Mouse (Mus musculus): ENCODE results near the gene Olfr1340. TPM values are rescaled to one million over a fixed set of nuclear protein-coding genes. Genes with fewer than 3 reads are reported as not detected.

The Olfr1340 gene
- not detected in 2 replicates for polyA plus RNA-seq (2015; fragmentation: Nextera tagmentation; extraction: Ambion mirVana)

DNA sequence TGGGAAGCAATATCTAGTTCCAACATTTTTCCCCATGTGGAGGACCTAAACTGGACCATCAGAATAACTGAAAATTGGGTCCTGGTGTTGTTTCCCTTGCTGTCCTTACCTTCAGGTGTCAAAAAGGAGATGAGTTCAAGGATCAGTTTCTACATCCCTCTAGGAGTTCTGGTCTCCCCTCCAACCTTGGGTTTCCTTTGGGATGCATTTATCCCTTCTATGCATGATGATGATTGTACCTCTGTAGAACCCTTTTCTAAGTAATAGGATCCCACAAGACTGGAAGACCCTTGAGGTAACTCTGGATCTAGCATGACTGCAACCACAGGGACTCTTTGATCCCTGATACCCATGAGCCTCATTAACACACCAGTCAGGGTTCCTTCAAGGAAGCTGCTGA lies at the start of gene Olfr1340:
Olfr1340 (plus strand) TSS at position 301 of the 400 bp plus-strand sequence.
- Histone ChIP-seq H3K4me2 (ENCODE audit: low read length) (no peak within 1 kb of the TSS), H3K27me3 (ENCODE audit: control insufficient read depth, insufficient read depth, low read depth, low read length) (no peaks in the 10 kb centered on the region), H3K4me1 (ENCODE audit: control insufficient read depth, insufficient read depth, low read length) (no peaks in the 10 kb centered on the region), H3K36me3 (ENCODE audit: control insufficient read depth, insufficient read depth, low read length) (no peaks in the 10 kb centered on the region), H3K4me3 (ENCODE audit: low read depth, low read length) (no peak within 1 kb of the TSS), H3K9me3 (replicated peaks; ENCODE audit: control insufficient read depth, low read length, poor library complexity, severe bottlenecking) (no peaks in the 10 kb centered on the region), H3K27ac (ENCODE audit: low read length) (no peak within 1 kb of the TSS), H3K9ac (ENCODE audit: low read depth, low read length) (no peak within 1 kb of the TSS)
- no peak for ATAC-seq

DNA sequence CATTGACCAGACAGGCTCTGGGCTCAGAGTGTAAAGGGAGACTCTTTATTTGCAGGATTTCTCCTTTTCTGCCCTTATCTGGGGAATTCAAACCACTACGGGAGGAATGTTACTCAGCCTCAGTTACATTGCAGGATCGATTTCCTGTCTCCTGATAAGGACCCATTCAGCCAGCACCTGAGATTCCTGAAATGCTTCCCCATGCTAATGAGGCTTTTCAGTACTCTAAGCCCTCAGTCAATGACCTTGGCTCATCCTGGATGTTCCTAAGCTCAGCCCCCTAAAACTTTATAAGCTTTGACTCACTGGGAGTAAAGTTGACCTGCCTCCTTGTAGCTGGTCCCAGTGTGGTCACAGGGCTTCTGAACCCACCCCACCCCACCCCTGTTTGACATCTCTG lies 32.9 kb upstream of the Olfr1340 start:
- H3K4me3 ChIP-seq (ENCODE audit: low read depth, low read length) = no peak overlapping the region
- ATAC-seq = no peak
- WGBS = 80% methylated on average over 2 of the region's 2 CpGs

DNA sequence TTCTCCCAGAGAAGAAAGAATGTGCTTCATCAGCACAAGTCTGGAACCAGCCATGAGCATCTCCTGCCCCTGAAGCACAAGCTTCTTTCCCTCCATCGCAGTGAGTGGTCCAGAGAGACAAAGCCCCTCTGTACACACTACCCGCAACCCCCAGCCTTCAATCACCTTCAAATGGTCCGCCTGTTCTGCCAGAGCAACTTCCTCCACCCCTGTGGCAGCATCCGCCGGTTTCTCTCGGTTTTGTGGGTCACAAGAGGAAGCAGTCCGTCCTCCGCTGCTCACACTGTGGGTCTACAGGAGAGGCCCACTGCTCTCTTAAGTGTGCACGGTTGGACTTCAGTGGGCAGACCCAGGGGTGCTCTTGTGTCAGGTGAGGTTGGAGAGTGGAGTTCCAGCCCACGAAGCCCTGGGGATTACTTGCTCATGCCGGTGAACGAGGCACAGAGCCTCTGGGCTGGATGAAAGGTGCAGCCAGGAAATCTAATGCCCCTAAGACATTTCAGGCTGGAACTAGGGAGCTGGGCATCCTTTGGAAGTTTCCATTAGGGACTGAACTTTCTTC lies 27.4 kb upstream of the Olfr1340 start, which contains the start of gene Olfr1342:
Olfr1342 (minus strand) TSS at position 345 of the 562 bp plus-strand sequence.
- Histone ChIP-seq H3K27me3 (ENCODE audit: control insufficient read depth, insufficient read depth, low read depth, low read length) (no peaks in the 10 kb centered on the region), H3K9ac (ENCODE audit: low read depth, low read length) (no peak within 1 kb of the TSS), H3K4me1 (ENCODE audit: control insufficient read depth, insufficient read depth, low read length) (no peaks in the 10 kb centered on the region), H3K27ac (ENCODE audit: low read length) (no peak within 1 kb of the TSS), H3K4me2 (ENCODE audit: low read length) (no peak within 1 kb of the TSS), H3K9me3 (replicated peaks; ENCODE audit: control insufficient read depth, low read length, poor library complexity, severe bottlenecking) (no peaks in the 10 kb centered on the region), H3K4me3 (ENCODE audit: low read depth, low read length) (no peak within 1 kb of the TSS), H3K36me3 (ENCODE audit: control insufficient read depth, insufficient read depth, low read length) (no peaks in the 10 kb centered on the region)
- 57% methylated on average over 12 of the region's 12 CpGs for WGBS
- ATAC-seq = no peak

More for the DNA sequence above, 32.9 kb upstream of the Olfr1340 start:
- Histone ChIP-seq H3K4me2 (ENCODE audit: low read length) (no peak overlapping the region), H3K9me3 (replicated peaks; ENCODE audit: control insufficient read depth, low read length, poor library complexity, severe bottlenecking) (no peaks in the 10 kb centered on the region), H3K27ac (ENCODE audit: low read length) (no peak overlapping the region), H3K36me3 (ENCODE audit: control insufficient read depth, insufficient read depth, low read length) (no peaks in the 10 kb centered on the region), H3K27me3 (ENCODE audit: control insufficient read depth, insufficient read depth, low read depth, low read length) (no peaks in the 10 kb centered on the region), H3K4me1 (ENCODE audit: control insufficient read depth, insufficient read depth, low read length) (no peaks in the 10 kb centered on the region), H3K9ac (ENCODE audit: low read depth, low read length) (no peak overlapping the region)

DNA sequence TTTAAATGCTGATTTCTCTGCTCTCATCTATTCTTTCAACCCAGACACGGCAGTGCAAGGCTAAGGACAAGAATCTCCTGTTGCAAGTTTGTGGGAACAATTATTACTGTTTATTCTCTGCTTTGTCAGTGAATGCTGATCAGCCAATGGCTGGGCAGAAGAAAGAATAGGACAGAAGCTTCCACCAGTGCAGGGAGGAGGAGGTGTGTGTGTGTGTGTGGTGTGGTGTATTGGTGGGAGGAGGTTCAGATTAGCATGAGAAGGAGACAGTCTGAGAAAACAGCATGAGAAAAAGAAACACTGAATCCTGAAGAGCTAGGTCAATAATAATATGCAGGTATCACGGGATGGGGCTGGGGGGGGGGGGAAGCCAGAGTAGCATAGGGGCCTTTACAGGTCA lies 26.1 kb upstream of the Olfr1340 start:
- H3K4me2 ChIP-seq (ENCODE audit: low read length) = no peak overlapping the region
- no peaks in the 10 kb centered on the region for H3K4me1 ChIP-seq (ENCODE audit: control insufficient read depth, insufficient read depth, low read length)
- no peak overlapping the region for H3K27ac ChIP-seq (ENCODE audit: low read length)
- 17% methylated on average over 2 of the region's 2 CpGs for WGBS
- ATAC-seq = no peak
- H3K9ac ChIP-seq (ENCODE audit: low read depth, low read length) = no peak overlapping the region
- no peaks in the 10 kb centered on the region for H3K36me3 ChIP-seq (ENCODE audit: control insufficient read depth, insufficient read depth, low read length)
- no peaks in the 10 kb centered on the region for H3K27me3 ChIP-seq (ENCODE audit: control insufficient read depth, insufficient read depth, low read depth, low read length)
- no peak overlapping the region for H3K4me3 ChIP-seq (ENCODE audit: low read depth, low read length)
- H3K9me3 ChIP-seq (replicated peaks; ENCODE audit: control insufficient read depth, low read length, poor library complexity, severe bottlenecking) = no peaks in the 10 kb centered on the region

DNA sequence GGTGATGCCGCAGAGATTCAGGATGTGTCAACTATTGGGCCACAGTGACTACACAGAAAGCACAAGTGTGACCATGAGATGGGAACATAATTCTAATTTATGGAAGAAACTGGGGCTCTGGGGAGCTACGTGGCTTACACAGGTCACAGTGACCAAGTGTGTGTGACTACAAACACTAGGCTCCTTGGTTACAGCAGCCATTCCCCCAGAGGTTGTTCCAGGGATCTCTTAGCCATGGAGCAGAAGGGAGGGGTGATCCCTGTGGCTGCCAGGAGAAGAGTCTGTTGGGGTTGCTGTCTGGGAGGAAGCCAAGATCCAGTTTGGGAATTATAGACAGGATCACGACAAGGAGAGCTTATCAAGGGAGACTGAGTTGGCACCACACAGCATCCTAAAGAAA lies 16.7 kb upstream of the Olfr1340 start, which contains the start of gene Olfr1341:
Olfr1341 (plus strand) TSS at position 301 of the 400 bp plus-strand sequence.
- Histone ChIP-seq H3K9me3 (replicated peaks; ENCODE audit: control insufficient read depth, low read length, poor library complexity, severe bottlenecking) (no peaks in the 10 kb centered on the region), H3K27me3 (ENCODE audit: control insufficient read depth, insufficient read depth, low read depth, low read length) (no peaks in the 10 kb centered on the region), H3K9ac (ENCODE audit: low read depth, low read length) (no peak within 1 kb of the TSS), H3K4me3 (ENCODE audit: low read depth, low read length) (no peak within 1 kb of the TSS), H3K27ac (ENCODE audit: low read length) (no peak within 1 kb of the TSS), H3K4me1 (ENCODE audit: control insufficient read depth, insufficient read depth, low read length) (no peaks in the 10 kb centered on the region), H3K36me3 (ENCODE audit: control insufficient read depth, insufficient read depth, low read length) (no peaks in the 10 kb centered on the region), H3K4me2 (ENCODE audit: low read length) (no peak within 1 kb of the TSS)
- 84% methylated on average over 3 of the region's 3 CpGs for WGBS
- ATAC-seq = no peak

DNA sequence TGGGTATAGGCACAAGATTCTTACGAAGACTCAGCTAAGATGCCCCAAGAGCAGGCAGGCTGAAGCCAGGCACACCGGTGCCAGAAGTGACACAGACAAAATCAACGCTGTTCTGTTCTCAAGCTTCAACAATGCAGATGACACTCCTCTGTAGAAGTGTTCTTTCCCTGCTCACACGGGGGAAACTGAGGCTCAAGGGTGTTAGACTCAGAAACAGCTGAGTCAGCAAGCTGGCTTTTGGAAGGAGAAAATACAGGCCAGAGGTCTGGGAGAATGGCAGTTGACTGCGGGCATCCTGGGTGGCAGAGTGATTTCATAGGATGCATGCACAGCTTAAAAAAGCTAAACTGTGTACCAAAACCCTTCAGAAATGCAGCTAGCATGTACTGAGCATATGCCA lies 11.9 kb upstream of the Olfr1340 start:
- H3K9ac ChIP-seq (ENCODE audit: low read depth, low read length) = no peak overlapping the region
- no peaks in the 10 kb centered on the region for H3K27me3 ChIP-seq (ENCODE audit: control insufficient read depth, insufficient read depth, low read depth, low read length)
- no peaks in the 10 kb centered on the region for H3K36me3 ChIP-seq (ENCODE audit: control insufficient read depth, insufficient read depth, low read length)
- H3K4me3 ChIP-seq (ENCODE audit: low read depth, low read length) = no peak overlapping the region
- ATAC-seq = no peak
- H3K27ac ChIP-seq (ENCODE audit: low read length) = no peak overlapping the region
- H3K4me1 ChIP-seq (ENCODE audit: control insufficient read depth, insufficient read depth, low read length) = no peaks in the 10 kb centered on the region
- H3K9me3 ChIP-seq (replicated peaks; ENCODE audit: control insufficient read depth, low read length, poor library complexity, severe bottlenecking) = no peaks in the 10 kb centered on the region
- H3K4me2 ChIP-seq (ENCODE audit: low read length) = no peak overlapping the region
- WGBS = 85% methylated on average over 5 of the region's 5 CpGs

DNA sequence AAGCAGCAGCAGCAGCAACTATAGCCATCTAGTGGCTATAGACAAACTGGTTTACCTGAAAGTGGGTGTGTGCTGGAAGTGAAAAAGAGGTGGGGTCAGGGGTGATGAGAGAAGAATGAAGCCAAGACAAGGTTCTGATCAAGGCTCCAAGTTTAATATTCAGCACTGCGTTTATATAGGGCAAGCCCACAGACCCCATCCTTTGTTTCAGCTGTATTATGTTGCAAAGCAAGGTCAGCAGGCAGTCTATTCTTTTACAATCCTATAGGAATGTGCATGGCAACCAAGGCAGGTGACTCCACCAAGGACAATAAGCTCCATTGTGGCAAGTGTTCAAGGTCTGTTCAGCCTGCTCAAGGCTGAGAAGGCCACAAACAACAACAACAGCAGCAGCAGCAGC lies 8.3 kb upstream of the Olfr1340 start:
- no peak for ATAC-seq
- no peak overlapping the region for H3K27ac ChIP-seq (ENCODE audit: low read length)
- H3K9me3 ChIP-seq (replicated peaks; ENCODE audit: control insufficient read depth, low read length, poor library complexity, severe bottlenecking) = no peaks in the 10 kb centered on the region
- no peaks in the 10 kb centered on the region for H3K4me1 ChIP-seq (ENCODE audit: control insufficient read depth, insufficient read depth, low read length)
- no peak overlapping the region for H3K9ac ChIP-seq (ENCODE audit: low read depth, low read length)
- no peaks in the 10 kb centered on the region for H3K27me3 ChIP-seq (ENCODE audit: control insufficient read depth, insufficient read depth, low read depth, low read length)
- no peak overlapping the region for H3K4me2 ChIP-seq (ENCODE audit: low read length)
- H3K4me3 ChIP-seq (ENCODE audit: low read depth, low read length) = no peak overlapping the region
- WGBS = 26% methylated on average over 1 of the region's 1 CpGs
- no peaks in the 10 kb centered on the region for H3K36me3 ChIP-seq (ENCODE audit: control insufficient read depth, insufficient read depth, low read length)

DNA sequence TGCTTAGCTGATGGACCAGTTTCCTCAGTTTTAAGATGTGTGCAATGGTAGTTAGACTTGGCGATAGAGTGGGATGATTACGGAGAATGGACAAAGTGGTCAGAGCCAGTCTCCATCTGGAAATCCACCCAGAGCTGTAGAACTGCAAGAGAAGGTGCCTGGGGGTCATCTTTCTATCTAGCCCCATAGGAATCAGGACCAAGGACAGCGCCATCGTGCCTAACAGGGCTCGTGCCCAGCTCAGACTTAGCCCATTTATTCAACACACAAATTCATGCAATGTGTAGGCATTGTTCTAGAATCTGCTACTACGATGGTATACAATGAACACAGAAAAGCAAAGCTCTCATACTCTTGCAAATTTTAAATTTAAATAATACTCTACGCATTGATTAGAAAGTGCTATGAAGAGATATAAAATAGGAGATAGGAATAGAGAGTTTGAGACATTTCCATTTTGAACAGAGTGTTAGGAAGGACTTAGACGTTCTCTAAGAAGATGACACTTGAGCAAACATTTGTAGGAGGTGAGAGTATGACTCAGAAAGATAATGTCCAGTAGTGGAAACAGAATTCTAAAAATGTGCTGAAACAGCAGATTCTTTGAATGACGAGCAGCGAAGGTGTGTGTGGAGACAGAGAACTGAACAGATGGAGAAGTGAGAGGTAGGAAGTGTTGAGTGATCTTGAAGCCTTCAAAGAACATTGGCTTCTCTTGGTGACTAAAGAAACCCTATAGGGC lies 2.0 kb downstream of the Olfr1340 start:
- WGBS = 56% methylated on average over 10 of the region's 10 CpGs
- H3K9me3 ChIP-seq (replicated peaks; ENCODE audit: control insufficient read depth, low read length, poor library complexity, severe bottlenecking) = no peaks in the 10 kb centered on the region
- no peaks in the 10 kb centered on the region for H3K36me3 ChIP-seq (ENCODE audit: control insufficient read depth, insufficient read depth, low read length)
- no peak overlapping the region for H3K9ac ChIP-seq (ENCODE audit: low read depth, low read length)
- no peak overlapping the region for H3K4me2 ChIP-seq (ENCODE audit: low read length)
- no peak for ATAC-seq
- no peak overlapping the region for H3K27ac ChIP-seq (ENCODE audit: low read length)
- H3K27me3 ChIP-seq (ENCODE audit: control insufficient read depth, insufficient read depth, low read depth, low read length) = no peaks in the 10 kb centered on the region
- H3K4me1 ChIP-seq (ENCODE audit: control insufficient read depth, insufficient read depth, low read length) = no peaks in the 10 kb centered on the region
- no peak overlapping the region for H3K4me3 ChIP-seq (ENCODE audit: low read depth, low read length)

DNA sequence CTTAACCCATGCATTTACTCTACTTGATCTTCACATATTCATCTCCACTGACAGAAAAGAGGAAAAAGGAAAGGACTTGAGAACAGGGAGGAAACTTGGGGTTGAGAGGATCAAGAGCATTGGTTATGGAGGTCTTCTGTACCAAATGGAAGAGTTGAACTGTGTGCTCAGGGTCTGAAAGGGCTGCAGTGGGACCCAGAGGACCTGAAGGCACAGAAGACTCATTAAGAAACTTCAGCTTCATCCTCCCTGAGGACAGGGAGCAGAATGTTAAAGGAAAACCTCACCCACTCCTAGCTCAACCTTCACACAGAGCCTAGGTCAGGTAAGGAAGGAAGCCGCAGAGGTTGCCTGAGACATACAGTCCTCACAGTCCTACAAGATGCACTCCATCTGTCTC lies 11.9 kb downstream of the Olfr1340 start, which contains the start of gene Olfr1339:
Olfr1339 (plus strand) TSS at position 301 of the 400 bp plus-strand sequence.
- WGBS = 100% methylated on average over 1 of the region's 1 CpGs

More for the DNA sequence above, 11.9 kb downstream of the Olfr1340 start, which contains the start of gene Olfr1339:
- Histone ChIP-seq H3K9ac (ENCODE audit: low read depth, low read length) (no peak within 1 kb of the TSS), H3K36me3 (ENCODE audit: control insufficient read depth, insufficient read depth, low read length) (no peaks in the 10 kb centered on the region), H3K4me3 (ENCODE audit: low read depth, low read length) (no peak within 1 kb of the TSS), H3K27me3 (ENCODE audit: control insufficient read depth, insufficient read depth, low read depth, low read length) (no peaks in the 10 kb centered on the region), H3K4me1 (ENCODE audit: control insufficient read depth, insufficient read depth, low read length) (no peaks in the 10 kb centered on the region), H3K9me3 (replicated peaks; ENCODE audit: control insufficient read depth, low read length, poor library complexity, severe bottlenecking) (no peaks in the 10 kb centered on the region), H3K4me2 (ENCODE audit: low read length) (no peak within 1 kb of the TSS), H3K27ac (ENCODE audit: low read length) (no peak within 1 kb of the TSS)
- no peak for ATAC-seq

All from midbrain, embryonic 16.5 days (tissue).